Mouse (Mus musculus) urinary bladder, postnatal 10 days (tissue): ENCODE measurements around the gene Fkbp1a.

Source experiments
- DNase-seq: peaks from one replicate; pipeline ENCODE4 v3.0.0; 2022; ENCODE audit warnings: low spot score

The Fkbp1a gene

GRCm38 (mm10) chr2:151608435-151608834 lies 66.2 kb downstream of the Fkbp1a start:
- DNase-seq, result no peak

GRCm38 (mm10) chr2:151609974-151610373 lies 67.7 kb downstream of the Fkbp1a start:
- DNase-seq, result no peak
